Mouse (Mus musculus): ENCODE data around the gene Proser1.

- TF ChIP-seq MYOD1 (IDR thresholded peaks at IDR 0.05; ENCODE audit: control insufficient read depth in 1 of 3, insufficient read length in 2 of 3, low read depth in 2 of 3) (no peak), POLR2A (IDR thresholded peaks at IDR 0.05; ENCODE audit: insufficient read length, low read depth) (no peak), TCF12 (IDR thresholded peaks at IDR 0.05; ENCODE audit: insufficient read depth, poor library complexity, severe bottlenecking) (no peak), POLR2AphosphoS2 (IDR thresholded peaks at IDR 0.05; ENCODE audit: insufficient read length, low read depth) (no peak), USF1 (IDR thresholded peaks at IDR 0.05; ENCODE audit: low read depth) (no peak), E2F4 (IDR thresholded peaks at IDR 0.05; ENCODE audit: insufficient read depth) (no peak), MAX (IDR thresholded peaks at IDR 0.05; ENCODE audit: low read depth) (no peak)
Observed at GRCm38 (mm10) chr3:53421656-53422055, 41.8 kb upstream of the Proser1 start.

All from myocyte (in vitro differentiated cells).